Mouse (Mus musculus) right cerebral cortex, adult 18-20 months (tissue): Measurements from ENCODE around the gene Zfp865.
"Not testable (repeated sequence)": the region's sequence is repeated elsewhere in the genome, so short reads cannot be mapped to it uniquely, and the experiment has no call there.

Experiments used
- DNase-seq: peaks from one replicate; pipeline ENCODE4 v3.0.0; 2022; ENCODE audit warnings: mixed read lengths

Zfp865 gene

GRCm38 (mm10) chr7:5016057-5016456 is 4.1 kb upstream of the Zfp865 start:
- no peak for DNase-seq

DNA sequence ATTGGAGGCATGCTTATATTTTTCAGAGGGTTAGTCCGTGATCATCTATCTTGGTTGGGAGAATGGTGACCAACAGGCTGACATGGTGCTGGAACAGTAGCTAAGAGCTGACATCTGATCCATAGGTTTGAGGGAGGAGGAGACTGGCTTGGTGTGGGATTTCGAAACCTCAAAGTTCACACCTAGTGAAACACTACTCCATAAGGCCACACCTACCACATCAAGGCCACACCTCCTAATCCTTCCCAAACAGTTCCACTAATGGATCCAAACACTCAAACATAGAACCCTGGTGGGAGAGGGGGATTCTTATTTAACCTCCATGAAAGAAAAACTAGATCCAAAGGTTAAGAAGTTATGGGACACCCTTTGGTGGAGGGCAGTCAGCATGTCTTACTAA is 3.3 kb upstream of the Zfp865 start:
- no peak for DNase-seq

- DNase-seq = no peak
Observed at GRCm38 (mm10) chr7:5017352-5017751, 2.8 kb upstream of the Zfp865 start.

DNA sequence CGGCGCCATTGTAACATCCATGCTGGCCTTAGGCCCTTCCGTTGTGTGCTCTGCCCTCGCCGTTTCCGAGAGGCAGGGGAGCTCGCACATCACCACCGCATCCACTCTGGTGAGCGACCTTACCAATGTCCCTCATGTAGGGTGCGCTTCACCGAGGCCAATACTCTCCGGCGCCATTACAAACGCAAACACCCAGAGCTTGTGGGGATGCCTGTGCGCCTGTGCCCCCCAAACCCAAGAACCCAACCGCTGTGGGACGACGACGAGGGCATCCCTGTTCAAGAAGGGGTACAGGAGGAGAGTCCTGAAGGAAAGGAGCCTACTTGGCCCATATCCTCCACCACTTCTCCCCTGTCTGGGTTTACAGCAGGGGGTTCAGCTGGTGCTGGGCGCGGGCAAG is 2.2 kb upstream of the Zfp865 start:
- DNase-seq = no peak

GRCm38 (mm10) chr7:5019576-5019975 is 600 bp upstream of the Zfp865 start:
- not testable (repeated sequence) for DNase-seq

DNA sequence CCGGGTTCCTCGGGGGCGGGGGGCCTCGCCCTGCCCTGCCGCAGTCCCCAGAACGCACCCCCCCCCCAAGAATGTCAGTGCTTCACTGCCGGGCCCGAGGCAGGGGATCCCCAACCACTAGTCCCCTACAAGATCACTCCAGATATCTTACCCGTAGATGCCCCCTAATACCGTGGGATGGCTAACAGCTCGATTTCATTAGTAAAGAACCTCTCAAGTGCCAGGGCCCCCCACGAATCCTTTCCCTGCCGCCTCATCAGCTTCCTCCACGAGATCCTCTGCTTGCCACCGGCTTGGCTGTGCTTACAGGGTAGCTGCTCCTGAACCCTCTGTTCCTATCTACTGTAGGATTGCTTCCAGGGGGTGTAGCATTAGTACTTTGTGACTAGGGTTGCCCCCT is 509 bp downstream of the Zfp865 start:
- no peak for DNase-seq

DNA sequence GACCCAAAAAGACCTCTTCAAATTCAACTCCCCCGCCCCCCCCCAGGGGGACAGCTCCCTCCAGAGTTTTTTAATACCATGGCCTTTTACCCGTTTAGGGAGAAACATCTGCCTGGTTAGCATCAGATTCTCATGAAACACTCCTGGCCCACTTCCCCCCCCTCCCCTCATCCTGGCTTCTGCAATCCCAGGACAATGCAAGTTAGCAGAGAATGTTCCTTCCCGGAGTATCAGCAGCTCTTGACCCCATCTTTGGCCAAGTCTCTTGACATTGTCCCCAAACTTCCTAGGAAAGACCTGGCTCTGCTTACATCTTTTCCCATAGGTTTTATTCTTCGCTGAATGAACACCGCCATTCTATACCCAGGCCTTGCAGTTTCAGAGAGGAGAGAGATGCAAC is 1.0 kb downstream of the Zfp865 start:
- DNase-seq = no peak

DNA sequence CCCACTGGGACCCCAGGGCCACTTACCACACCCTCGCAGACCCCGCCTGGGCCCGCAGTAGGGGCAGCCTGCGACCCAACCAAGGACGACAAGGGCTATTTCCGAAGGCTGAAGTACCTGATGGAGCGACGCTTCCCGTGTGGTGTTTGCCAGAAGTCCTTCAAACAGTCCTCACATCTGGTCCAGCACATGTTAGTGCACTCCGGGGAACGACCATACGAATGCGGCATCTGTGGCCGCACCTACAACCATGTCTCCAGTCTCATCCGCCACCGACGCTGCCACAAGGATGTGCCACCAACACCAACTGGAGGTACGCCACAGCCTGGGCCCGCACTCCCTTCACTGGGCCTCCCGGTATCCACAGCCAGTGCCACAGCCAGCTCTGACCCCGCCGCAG is 9.4 kb downstream of the Zfp865 start:
- no peak for DNase-seq

DNA sequence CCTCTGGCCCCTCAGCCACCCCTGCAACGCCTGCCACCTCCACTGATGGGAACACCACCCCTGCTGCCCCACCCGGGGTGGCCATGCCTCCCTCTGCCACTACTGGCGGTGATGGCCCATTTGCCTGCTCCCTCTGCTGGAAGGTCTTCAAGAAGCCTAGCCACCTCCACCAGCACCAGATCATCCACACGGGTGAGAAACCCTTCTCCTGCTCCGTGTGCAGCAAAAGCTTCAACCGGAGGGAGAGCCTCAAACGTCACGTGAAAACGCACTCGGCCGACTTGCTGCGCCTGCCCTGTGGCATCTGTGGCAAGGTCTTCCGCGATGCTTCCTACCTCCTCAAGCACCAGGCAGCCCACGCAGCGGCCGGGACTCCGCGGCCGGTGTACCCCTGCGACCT is 9.8 kb downstream of the Zfp865 start:
- DNase-seq = no peak

GRCm38 (mm10) chr7:5030554-5031275 is 10.5 kb downstream of the Zfp865 start:
- no peak for DNase-seq

- DNase-seq = no peak
Observed at GRCm38 (mm10) chr7:5031496-5031895, 11.3 kb downstream of the Zfp865 start.

DNA sequence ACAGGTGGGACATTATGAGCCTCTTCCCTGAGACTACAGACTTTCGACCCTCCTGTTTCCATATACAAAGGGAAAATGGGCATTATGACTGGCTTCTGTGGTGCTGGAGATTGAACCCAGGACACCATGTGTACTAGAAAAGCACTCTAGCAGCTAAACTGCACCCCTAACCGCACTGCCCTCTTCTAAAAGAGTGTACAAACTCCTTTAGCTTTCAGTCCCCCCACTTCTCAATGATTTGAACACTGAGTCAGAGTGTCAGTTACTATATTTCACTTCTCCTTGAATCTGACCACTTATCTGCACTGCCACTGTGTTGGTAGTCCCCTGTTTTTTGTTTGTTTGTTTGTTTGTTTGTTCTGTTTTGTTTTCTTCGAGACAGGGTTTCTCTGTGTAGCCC is 13.6 kb downstream of the Zfp865 start, which contains the start of gene 4632433K11Rik:
4632433K11Rik (plus strand) TSS at position 301 of the 400 bp plus-strand sequence.
- no peak for DNase-seq

DNA sequence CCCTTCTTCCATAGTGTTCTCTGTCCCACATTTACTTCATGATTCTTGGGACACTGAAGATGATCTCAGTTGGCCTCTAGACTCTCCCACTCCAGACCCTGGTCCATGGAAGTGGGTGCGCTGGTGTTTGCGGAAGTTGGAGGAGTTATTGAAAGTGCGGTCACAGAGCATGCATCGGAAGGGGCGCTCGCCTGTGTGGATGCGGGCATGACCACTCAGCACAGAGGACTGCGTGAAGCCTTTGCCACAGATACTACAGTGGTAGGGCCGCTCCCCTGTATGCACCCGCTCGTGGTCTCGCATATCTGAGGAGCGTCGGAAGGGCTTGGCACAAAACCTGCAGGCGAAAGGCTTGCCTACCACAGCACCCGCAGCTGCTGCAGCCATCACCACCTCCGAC is 15.5 kb downstream of the Zfp865 start:
- DNase-seq = no peak

DNA sequence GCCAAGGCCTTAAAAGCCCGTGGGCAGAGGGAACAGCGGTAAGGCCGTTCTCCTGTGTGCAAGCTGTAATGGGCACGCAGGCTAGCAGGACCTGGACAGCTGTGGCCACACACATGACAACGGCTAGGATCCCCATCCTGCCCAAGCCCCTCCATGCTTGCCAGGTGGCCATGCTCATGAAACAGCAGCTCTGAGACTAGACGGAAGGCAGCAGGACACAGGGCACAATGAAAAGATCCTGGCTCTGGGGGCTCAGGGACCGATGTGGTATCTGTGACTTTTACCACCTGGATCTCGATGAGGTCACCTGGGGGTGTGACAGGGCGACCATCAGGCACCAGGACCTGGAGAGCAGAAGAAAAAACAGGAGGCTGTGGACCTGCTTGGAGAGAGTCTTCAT is 16.0 kb downstream of the Zfp865 start:
- DNase-seq = no peak

DNA sequence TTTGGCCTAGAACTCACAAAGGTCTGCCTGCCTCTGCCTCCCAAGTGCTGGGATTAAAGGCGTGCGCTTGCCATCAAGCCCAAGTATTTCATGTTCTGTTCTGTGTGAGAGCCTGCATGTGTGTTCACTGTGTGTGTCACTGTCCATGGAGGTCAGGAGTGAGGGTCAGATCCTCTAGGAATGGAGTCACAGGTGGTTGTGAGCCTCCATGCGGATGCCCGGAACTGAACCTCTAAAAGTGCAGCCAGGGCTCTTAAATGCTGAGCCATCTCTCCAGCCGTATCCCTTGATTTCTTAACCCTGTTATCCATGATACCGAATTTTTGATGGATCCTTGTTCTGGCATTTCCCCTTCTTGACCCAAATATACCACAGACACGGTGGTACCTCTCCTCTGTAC is 16.9 kb downstream of the Zfp865 start:
- no peak for DNase-seq

GRCm38 (mm10) chr7:5037467-5037866 is 17.3 kb downstream of the Zfp865 start:
- no peak for DNase-seq

GRCm38 (mm10) chr7:5038109-5038732 is 18.0 kb downstream of the Zfp865 start, which contains the start of gene Zfp784:
Zfp784 (minus strand) TSS chr7:5038446.
- DNase-seq = peak; percentile 93

DNA sequence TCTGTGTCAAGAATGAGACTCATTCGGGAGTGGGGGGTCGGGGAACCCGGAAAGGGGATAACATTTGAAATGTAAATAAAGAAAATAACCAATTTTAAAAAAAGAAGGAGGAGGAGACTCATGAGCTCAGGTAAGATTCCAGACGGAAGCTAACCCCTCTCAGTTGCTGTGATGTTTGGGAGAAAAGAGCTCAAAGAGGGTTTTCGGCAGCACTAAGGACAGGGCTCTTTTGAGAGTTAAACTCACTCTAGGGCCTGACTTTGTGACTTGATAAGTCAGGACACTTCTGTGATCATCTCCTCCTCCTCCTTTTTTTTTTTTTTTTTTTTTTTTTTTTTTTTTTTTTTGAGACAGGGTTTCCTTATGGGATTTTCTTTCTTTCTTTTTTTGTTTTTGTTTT is 18.8 kb downstream of the Zfp865 start:
- no peak for DNase-seq

DNA sequence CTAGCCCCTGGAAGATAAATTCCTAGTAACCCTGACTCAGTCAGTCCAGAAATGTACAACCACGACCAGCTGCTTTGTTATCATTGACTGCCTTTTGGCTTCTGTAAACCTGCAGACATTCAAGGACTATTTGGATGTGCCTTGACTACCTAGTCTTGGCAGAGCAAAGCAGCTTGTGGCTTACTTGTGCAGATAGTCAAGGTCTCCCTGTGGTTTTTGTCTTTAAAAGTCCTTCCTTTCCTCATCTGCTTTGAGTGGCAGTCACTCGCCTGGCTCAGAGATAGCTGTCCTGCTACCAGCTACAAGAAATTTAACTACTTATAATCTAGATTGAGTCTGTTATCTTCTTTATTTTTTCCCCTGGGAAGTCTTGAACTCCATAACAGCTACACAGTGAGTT is 24.8 kb downstream of the Zfp865 start:
- DNase-seq = no peak

GRCm38 (mm10) chr7:5046112-5046511 is 25.9 kb downstream of the Zfp865 start:
- DNase-seq = no peak

DNA sequence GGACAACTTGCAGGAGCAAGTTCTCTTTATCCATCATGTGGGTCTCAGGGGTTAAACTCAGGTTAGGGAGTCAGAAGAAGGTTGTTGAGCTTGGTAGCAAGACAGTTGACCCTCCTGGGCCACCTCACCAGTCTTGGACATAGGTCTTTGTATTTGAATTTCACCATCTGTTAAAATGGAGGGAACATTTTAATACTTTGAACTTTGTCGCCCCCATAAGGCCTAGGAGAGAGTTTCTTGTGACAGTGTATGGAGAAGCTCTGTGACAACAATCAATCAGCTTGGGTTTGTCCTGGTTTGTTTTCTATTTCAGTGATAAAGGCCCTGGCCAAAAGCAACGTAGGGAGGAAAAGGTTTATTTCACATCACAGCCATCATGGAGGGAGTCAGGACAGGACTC is 27.1 kb downstream of the Zfp865 start:
- no peak for DNase-seq

DNA sequence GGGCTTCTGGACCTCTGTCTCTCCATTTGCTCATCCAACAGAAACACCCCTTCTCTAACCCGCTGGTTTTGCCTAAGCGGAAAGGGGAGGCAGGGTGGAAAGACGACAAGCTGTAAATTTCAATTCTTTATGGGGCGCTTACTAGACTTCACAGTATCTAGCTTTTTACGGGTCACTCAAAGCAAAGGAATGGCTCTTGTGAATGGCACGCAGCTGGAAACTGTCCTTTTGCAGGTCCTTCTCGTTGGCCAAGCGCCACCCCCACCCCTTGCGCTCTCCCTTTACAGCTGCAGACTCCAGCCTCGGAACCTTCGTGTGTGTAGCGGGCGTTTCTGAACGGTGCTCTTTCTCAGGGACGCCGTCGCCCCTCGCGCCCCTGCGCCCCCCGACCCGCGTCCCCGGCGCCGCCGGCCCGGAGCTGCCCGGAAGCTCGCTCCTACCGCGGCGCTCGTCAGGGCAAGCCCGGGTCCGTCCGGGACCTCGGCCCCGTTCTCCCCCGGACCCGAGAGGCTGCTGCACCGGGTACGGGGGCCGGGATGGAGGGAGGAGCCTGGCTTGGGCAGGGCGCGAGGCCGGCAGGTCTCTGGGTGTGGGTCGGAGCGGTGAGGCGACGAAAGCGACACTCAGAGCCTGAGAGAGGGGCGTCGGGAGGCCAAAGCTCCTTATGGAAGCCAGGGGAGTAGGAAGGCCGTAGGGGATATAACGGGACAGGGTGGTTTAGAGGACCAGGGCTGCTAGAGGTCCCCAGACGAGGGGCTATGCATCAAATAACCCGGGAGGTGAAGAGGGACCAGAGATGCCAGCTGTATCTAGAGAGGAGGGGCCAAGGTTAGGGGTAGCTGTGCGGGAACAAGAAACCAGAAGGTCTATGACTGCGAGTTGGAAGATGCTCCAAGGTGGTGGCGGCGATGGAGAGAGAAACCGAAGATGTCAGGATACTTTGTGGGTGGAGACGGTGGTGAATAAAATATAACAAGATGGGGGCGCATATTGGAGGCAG is 31.3 kb downstream of the Zfp865 start, which contains the start of gene Zfp580:
Zfp580 (plus strand) TSS at position 346 of the 1,000 bp plus-strand sequence.
- DNase-seq = peak; percentile 77

GRCm38 (mm10) chr7:5052438-5052837 is 32.3 kb downstream of the Zfp865 start:
- no peak for DNase-seq
